Mouse (Mus musculus) heart, embryonic 13.5 days (tissue): ENCODE results near the gene Zfp423. TPM values are rescaled to one million over a fixed set of nuclear protein-coding genes. Genes with fewer than 3 reads are reported as not detected.

Experiments
- ATAC-seq: fragments of 200-750 bp; cut with Nextera tagmentation; 2 replicates; pipeline ENCODE4 v1.8.0; 2017; ENCODE audit warnings: moderate TSS enrichment; ENCODE audit not compliant: insufficient number of reproducible peaks, low FRiP score, low TSS enrichment; ENCODE audit errors: extremely low read depth
- H3K27ac ChIP-seq: fragments of 300-500 bp; sonication (generic); replicated peaks from 2 replicates; pipeline ENCODE4 v1.5.1; 2015; ENCODE audit warnings: moderate library complexity, mild to moderate bottlenecking, inconsistent platforms
- H3K27me3 ChIP-seq: fragments of 300-500 bp; sonication (generic); replicated peaks from 2 replicates; pipeline ENCODE4 v1.6.1; 2015; ENCODE audit warnings: mild to moderate bottlenecking, inconsistent platforms
- H3K36me3 ChIP-seq: fragments of 300-500 bp; sonication (generic); 2 replicates; pipeline ENCODE4 v1.6.1; 2015; ENCODE audit warnings: mild to moderate bottlenecking, inconsistent platforms
- H3K4me1 ChIP-seq: fragments of 300-500 bp; sonication (generic); 2 replicates; pipeline ENCODE4 v1.6.1; 2015; ENCODE audit warnings: inconsistent platforms
- H3K4me2 ChIP-seq: fragments of 300-500 bp; sonication (generic); 2 replicates; pipeline ENCODE4 v1.6.1; 2015; ENCODE audit warnings: inconsistent platforms, mild to moderate bottlenecking, moderate library complexity
- H3K4me3 ChIP-seq: fragments of 300-500 bp; sonication (generic); 2 replicates; pipeline ENCODE4 v1.5.1; 2015; ENCODE audit warnings: moderate library complexity, mild to moderate bottlenecking, inconsistent platforms
- H3K9ac ChIP-seq: fragments of 300-500 bp; sonication (generic); 2 replicates; pipeline ENCODE4 v1.6.1; 2015; ENCODE audit warnings: inconsistent platforms, mild to moderate bottlenecking, moderate library complexity
- H3K9me3 ChIP-seq: fragments of 300-500 bp; sonication (generic); 2 replicates; pipeline ENCODE4 v1.6.1; 2016; ENCODE audit warnings: inconsistent platforms
- WGBS: fragments of 180-500 bp; shearing (Covaris S2); methylation state at CpG from one replicate; pipeline ENCODE4 v1.1.7; 2015; ENCODE audit warnings: mixed read lengths; 5-methylcytosine and 5-hydroxymethylcytosine counted together
- polyA plus RNA-seq: library from polyadenylated mRNA; unstranded; fragments of >200 nt; fragmentation: Nextera tagmentation; extraction: Ambion mirVana; gene quantifications from 2 replicates; pipeline ENCODE4 v1.2.1, GENCODE M21; 2015

Gene Zfp423
- polyA plus RNA-seq, 1 experiment from 2014 or later, result 4.1 TPM

- Histone ChIP-seq H3K27me3 (no peaks in the 10 kb centered on the region), H3K27ac (no peak overlapping the region; the same call in 1 of the 2 replicates), H3K4me2 (no peak overlapping the region), H3K9me3 (no peaks in the 10 kb centered on the region), H3K9ac (no peak overlapping the region), H3K4me3 (no peak overlapping the region), H3K4me1 (peaks cover 28% of the 10 kb centered on the region), H3K36me3 (no peaks in the 10 kb centered on the region)
- no peak for ATAC-seq
- WGBS, result 77% methylated on average over 2 of the region's 2 CpGs
These were observed 137.7 kb downstream of the Zfp423 start for GRCm38 (mm10) chr8:87821655-87822054.

- Histone ChIP-seq H3K27ac (no peak overlapping the region), H3K36me3 (no peaks in the 10 kb centered on the region), H3K4me1 (peaks cover 28% of the 10 kb centered on the region), H3K9ac (no peak overlapping the region), H3K4me3 (no peak overlapping the region), H3K27me3 (no peaks in the 10 kb centered on the region), H3K9me3 (no peaks in the 10 kb centered on the region), H3K4me2 (no peak overlapping the region)
- no peak for ATAC-seq
- 77% methylated on average over 3 of the region's 3 CpGs for WGBS
These were observed 140.1 kb downstream of the Zfp423 start for GRCm38 (mm10) chr8:87819263-87819662.

DNA sequence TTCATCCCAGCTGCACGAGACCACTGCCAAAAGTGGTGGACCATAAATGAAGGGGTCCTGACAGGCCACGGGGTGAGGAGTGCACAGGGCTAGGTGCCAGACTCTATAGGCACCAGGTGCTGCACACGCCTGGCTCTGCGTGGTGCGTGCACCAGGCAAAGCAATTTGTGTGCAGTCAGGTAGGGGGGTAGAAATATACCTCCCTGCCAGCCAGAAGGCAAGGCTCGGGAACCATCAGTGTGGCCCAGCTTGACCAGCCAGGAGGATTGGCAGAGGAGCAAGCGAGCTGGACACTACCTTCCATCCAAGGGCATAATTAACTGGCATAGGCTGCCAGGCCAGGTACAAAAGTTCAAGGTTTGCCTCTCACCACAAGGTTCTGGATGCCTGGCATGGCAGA is 140.9 kb downstream of the Zfp423 start:
- ATAC-seq, result no peak
- H3K36me3 ChIP-seq, result no peaks in the 10 kb centered on the region
- 85% methylated on average over 7 of the region's 7 CpGs for WGBS

DNA sequence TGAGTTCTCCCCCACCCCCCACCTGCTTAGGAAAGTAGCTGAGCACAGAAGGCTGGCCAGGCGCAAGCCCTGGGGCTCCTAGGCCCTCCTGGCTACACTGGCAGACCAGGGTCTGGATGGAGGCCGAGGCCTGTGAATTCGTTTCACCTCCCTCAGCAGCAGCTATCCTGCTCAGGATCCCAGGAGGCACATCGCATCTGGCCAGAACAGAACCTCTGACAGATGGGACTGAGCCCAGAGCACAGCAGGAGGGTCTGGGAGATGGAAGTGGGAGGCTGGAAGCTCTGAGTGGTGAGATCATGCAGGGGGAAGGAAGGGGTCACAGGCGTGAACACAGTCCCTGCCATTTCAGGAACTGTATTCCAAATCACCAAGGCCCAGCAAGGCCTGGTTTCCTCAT is 143.3 kb downstream of the Zfp423 start:
- Histone ChIP-seq H3K27ac (no peak overlapping the region), H3K4me3 (no peak overlapping the region), H3K27me3 (no peaks in the 10 kb centered on the region), H3K4me2 (no peak overlapping the region), H3K4me1 (peaks cover 14% of the 10 kb centered on the region; the same call in 1 of the 2 replicates), H3K9ac (no peak overlapping the region), H3K36me3 (no peaks in the 10 kb centered on the region), H3K9me3 (no peaks in the 10 kb centered on the region)
- ATAC-seq, result no peak
- WGBS, result 40% methylated on average over 5 of the region's 5 CpGs

More for the DNA sequence above, 140.9 kb downstream of the Zfp423 start:
- Histone ChIP-seq H3K9me3 (no peaks in the 10 kb centered on the region), H3K4me2 (no peak overlapping the region), H3K4me1 (peaks cover 28% of the 10 kb centered on the region), H3K27ac (no peak overlapping the region), H3K4me3 (no peak overlapping the region), H3K27me3 (no peaks in the 10 kb centered on the region), H3K9ac (no peak overlapping the region)

DNA sequence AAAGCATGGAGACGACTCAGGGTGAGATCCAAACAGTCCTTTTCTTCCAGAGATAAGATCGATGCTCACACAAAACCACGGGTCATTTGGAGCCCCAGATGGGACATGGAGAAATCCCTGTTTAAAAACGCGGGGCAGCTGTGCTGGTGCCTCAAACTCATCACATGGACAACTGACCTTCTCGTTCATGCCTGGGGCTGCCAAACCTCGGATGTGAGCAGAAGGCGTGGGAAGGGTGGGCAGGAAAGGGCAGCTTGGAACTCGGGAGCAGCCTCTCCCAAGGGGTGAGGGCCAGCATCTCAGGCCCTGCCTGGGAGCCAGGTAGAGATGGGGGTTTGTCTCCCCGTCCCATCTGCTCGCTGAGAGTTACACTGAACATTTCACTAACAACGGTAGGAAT is 146.7 kb downstream of the Zfp423 start:
- peaks cover 14% of the 10 kb centered on the region; the same call in 1 of the 2 replicates for H3K4me1 ChIP-seq
- 61% methylated on average over 12 of the region's 12 CpGs for WGBS

DNA sequence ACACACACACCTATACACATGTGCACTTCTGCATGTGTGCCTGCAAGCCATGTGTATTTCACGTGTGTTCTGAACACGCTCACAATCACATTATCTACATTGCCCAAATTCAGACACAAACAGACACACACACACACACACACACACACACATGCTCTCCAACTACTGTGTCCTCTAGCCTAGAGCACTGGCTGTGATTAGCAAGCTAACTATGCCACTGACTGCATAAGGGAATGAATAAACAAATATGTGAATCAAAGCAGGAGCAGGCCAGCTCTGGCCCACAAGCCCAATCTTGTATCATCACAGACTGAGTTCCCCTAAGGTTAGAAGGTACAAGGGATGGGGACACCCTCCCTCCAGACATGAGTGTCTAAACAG is 147.3 kb downstream of the Zfp423 start:
- Histone ChIP-seq H3K4me3 (no peak overlapping the region), H3K4me2 (no peak overlapping the region), H3K27me3 (no peaks in the 10 kb centered on the region), H3K4me1 (peaks cover 12% of the 10 kb centered on the region; the same call in 1 of the 2 replicates), H3K36me3 (no peaks in the 10 kb centered on the region), H3K9ac (no peak overlapping the region), H3K9me3 (no peaks in the 10 kb centered on the region), H3K27ac (no peak overlapping the region)
- ATAC-seq, result no peak
- WGBS, result 87% methylated on average over 2 of the region's 2 CpGs

More for the DNA sequence above, 146.7 kb downstream of the Zfp423 start:
- no peaks in the 10 kb centered on the region for H3K27me3 ChIP-seq
- H3K36me3 ChIP-seq, result no peaks in the 10 kb centered on the region
- no peak overlapping the region for H3K27ac ChIP-seq
- H3K4me3 ChIP-seq, result no peak overlapping the region
- no peak for ATAC-seq
- H3K9me3 ChIP-seq, result no peaks in the 10 kb centered on the region
- no peak overlapping the region for H3K4me2 ChIP-seq
- H3K9ac ChIP-seq, result no peak overlapping the region

GRCm38 (mm10) chr8:87811399-87812068 is 147.9 kb downstream of the Zfp423 start:
- no peak overlapping the region for H3K4me3 ChIP-seq
- no peaks in the 10 kb centered on the region for H3K27me3 ChIP-seq
- H3K4me1 ChIP-seq, result peaks cover 12% of the 10 kb centered on the region; the same call in 1 of the 2 replicates
- no peak overlapping the region for H3K9ac ChIP-seq
- H3K36me3 ChIP-seq, result no peaks in the 10 kb centered on the region
- no peaks in the 10 kb centered on the region for H3K9me3 ChIP-seq
- 76% methylated on average over 17 of the region's 17 CpGs for WGBS
- ATAC-seq, result no peak
- H3K27ac ChIP-seq, result no peak overlapping the region
- H3K4me2 ChIP-seq, result no peak overlapping the region

DNA sequence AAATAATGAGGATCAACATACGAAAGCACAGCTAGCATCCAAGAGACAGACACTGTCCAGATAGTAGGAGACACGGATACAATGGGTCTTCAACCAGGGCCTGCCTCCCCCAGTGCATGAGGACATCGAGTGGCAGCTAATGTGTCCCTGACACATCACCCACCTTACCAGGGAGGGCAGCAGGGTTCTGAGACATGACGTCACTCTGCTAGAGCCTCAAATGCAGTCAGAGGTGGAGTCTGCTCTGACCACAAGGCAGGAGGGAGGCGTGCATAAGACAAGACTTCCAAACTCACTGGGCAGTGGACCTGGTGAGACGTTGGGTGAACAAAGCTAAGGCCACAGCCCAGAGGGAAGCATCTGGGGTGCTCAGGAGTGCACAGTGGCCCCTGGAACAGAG is 148.6 kb downstream of the Zfp423 start:
- WGBS, result 57% methylated on average over 6 of the region's 6 CpGs
- no peaks in the 10 kb centered on the region for H3K27me3 ChIP-seq
- H3K4me1 ChIP-seq, result peaks cover 9% of the 10 kb centered on the region; the same call in 1 of the 2 replicates
- no peaks in the 10 kb centered on the region for H3K36me3 ChIP-seq
- no peak overlapping the region for H3K9ac ChIP-seq
- ATAC-seq, result no peak
- H3K4me3 ChIP-seq, result no peak overlapping the region
- H3K4me2 ChIP-seq, result no peak overlapping the region
- H3K27ac ChIP-seq, result no peak overlapping the region
- H3K9me3 ChIP-seq, result no peaks in the 10 kb centered on the region

GRCm38 (mm10) chr8:87804327-87804900 is 155.0 kb downstream of the Zfp423 start:
- Histone ChIP-seq H3K27ac (peak overlapping the region; percentile 38; the same call in 1 of the 2 replicates), H3K9me3 (no peaks in the 10 kb centered on the region), H3K9ac (no peak overlapping the region), H3K4me3 (no peak overlapping the region), H3K4me1 (peaks cover 28% of the 10 kb centered on the region), H3K4me2 (peak overlapping the region; percentile 24; the same call in 1 of the 2 replicates), H3K36me3 (no peaks in the 10 kb centered on the region), H3K27me3 (no peaks in the 10 kb centered on the region; the same call in 1 of the 2 replicates)
- WGBS, result 32% methylated on average over 11 of the region's 11 CpGs
- ATAC-seq, result no peak

- Histone ChIP-seq H3K4me2 (no peak overlapping the region), H3K4me1 (peaks cover 28% of the 10 kb centered on the region)
- no peak for ATAC-seq
These were observed 156.0 kb downstream of the Zfp423 start for GRCm38 (mm10) chr8:87803437-87803836.

GRCm38 (mm10) chr8:87802571-87802970 is 156.8 kb downstream of the Zfp423 start:
- H3K9me3 ChIP-seq, result no peaks in the 10 kb centered on the region
- no peak for ATAC-seq
- WGBS, result 34% methylated on average over 3 of the region's 3 CpGs
- H3K4me1 ChIP-seq, result peaks cover 28% of the 10 kb centered on the region
- H3K4me3 ChIP-seq, result no peak overlapping the region
- no peak overlapping the region for H3K9ac ChIP-seq
- H3K27ac ChIP-seq, result no peak overlapping the region
- no peaks in the 10 kb centered on the region; the same call in 1 of the 2 replicates for H3K27me3 ChIP-seq
- no peak overlapping the region for H3K4me2 ChIP-seq
- no peaks in the 10 kb centered on the region for H3K36me3 ChIP-seq

More at GRCm38 (mm10) chr8:87803437-87803836, 156.0 kb downstream of the Zfp423 start:
- H3K9ac ChIP-seq, result no peak overlapping the region
- H3K27me3 ChIP-seq, result no peaks in the 10 kb centered on the region; the same call in 1 of the 2 replicates
- H3K4me3 ChIP-seq, result no peak overlapping the region
- H3K9me3 ChIP-seq, result no peaks in the 10 kb centered on the region
- WGBS, result 49% methylated on average over 10 of the region's 10 CpGs
- 0 out of 2 replicates have a peak overlapping the region, but pooled peaks have one; percentile 38 for H3K27ac ChIP-seq
- H3K36me3 ChIP-seq, result no peaks in the 10 kb centered on the region
